Mouse (Mus musculus) megakaryocyte, adult 5-6 weeks (primary cell): ENCODE data around the gene Vmn1r130. TPM values are rescaled to one million over a fixed set of nuclear protein-coding genes. Genes with fewer than 3 reads are reported as not detected.
"Not testable (repeated sequence)": the region's sequence is repeated elsewhere in the genome, so short reads cannot be mapped to it uniquely, and the experiment has no call there.

ENCODE experiments used
- ATAC-seq: 2 replicates; pipeline ENCODE4 v1.8.0; 2016; ENCODE audit warnings: mild to moderate bottlenecking, inconsistent platforms; ENCODE audit not compliant: poor library complexity, severe bottlenecking
- total RNA-seq, 2 experiments: library from RNA; stranded (forward) in 1 of 2; stranded (reverse) in 1 of 2; fragments of 153-499, 151-499 nt in 1 of 2; fragments of 221-1000, 200-1000 nt in 1 of 2; gene quantifications; 2 replicates each; pipeline versions ENCODE4 v1.2.3 to v1.2.4; 2015 to 2017

Vmn1r130 gene
- total RNA-seq (2015) (not detected in 2 replicates), total RNA-seq (2017) (not detected in 2 replicates)

DNA sequence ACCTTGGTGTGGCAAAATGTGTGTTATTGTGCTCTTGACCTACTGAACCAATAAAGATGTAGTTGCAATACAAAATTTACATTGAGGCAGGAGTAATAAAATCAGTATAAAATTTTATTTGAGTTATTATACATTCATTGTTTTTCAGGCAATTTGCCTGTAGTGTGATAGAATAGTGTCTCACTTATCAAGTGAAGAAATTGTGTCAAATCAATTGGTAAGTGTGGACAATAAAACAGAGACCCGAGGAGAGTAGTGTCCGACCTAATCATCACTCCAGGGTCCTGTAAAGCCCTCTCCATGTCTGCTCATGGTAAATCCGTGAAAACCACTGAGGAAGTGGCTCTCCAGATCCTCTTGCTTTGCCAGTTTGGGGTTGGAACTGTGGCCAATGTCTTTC, at the start of gene Vmn1r130:
Gene Vmn1r130 (plus strand): TSS at position 301 of the 400 bp plus-strand sequence.
- ATAC-seq: not testable (repeated sequence)

DNA sequence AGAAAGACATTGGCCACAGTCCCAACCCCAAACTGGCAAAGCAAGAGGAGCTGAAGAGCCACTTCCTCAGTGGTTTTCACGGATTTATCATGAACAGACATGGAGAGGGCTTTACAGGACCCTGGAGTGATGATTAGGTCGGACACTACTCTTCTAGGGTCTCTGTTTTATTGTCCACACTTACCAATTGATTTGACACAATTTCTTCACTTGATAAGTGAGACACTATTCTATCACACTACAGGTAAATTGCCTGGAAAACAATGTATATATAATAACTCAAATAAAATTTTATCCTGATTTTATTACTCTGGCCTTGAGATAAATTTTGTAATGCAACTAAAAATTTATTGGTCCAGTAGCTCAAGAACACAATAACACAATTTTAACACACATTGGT, 34.4 kb downstream of the Vmn1r130 start, which contains the start of gene Vmn1r131:
Gene Vmn1r131 (minus strand): TSS at position 101 of the 400 bp plus-strand sequence.
- ATAC-seq: not testable (repeated sequence)

Other genes with a start within 250 kb of the Vmn1r130 start
- not detected in 2 replicates for gene Vmn1r125, start 239.6 kb upstream of the Vmn1r130 start, total RNA-seq (2015)
- gene Vmn1r125, start 239.6 kb upstream of the Vmn1r130 start, total RNA-seq (2017): not detected in 2 replicates
- gene Vmn1r126, start 210.3 kb upstream of the Vmn1r130 start, total RNA-seq (2015): not detected in 2 replicates
- not detected in 2 replicates for gene Vmn1r126, start 210.3 kb upstream of the Vmn1r130 start, total RNA-seq (2017)
- not detected in 2 replicates for gene Vmn1r127, start 191.9 kb upstream of the Vmn1r130 start, total RNA-seq (2015)
- gene Vmn1r127, start 191.9 kb upstream of the Vmn1r130 start, total RNA-seq (2017): not detected in 2 replicates
- gene Vmn1r128, start 162.4 kb upstream of the Vmn1r130 start, total RNA-seq (2015): not detected in 2 replicates
- not detected in 2 replicates for gene Vmn1r128, start 162.4 kb upstream of the Vmn1r130 start, total RNA-seq (2017)
- gene Vmn1r129, start 150.5 kb upstream of the Vmn1r130 start, total RNA-seq (2015): not detected in 2 replicates
- gene Vmn1r129, start 150.5 kb upstream of the Vmn1r130 start, total RNA-seq (2017): not detected in 2 replicates
- gene Gm6882, start 79.0 kb upstream of the Vmn1r130 start, total RNA-seq (2015): not detected in 2 replicates
- gene Gm6882, start 79.0 kb upstream of the Vmn1r130 start, total RNA-seq (2017): not detected in 2 replicates
- not detected in 2 replicates for gene Vmn1r131, start 34.3 kb downstream of the Vmn1r130 start, total RNA-seq (2015)
- not detected in 2 replicates for gene Vmn1r131, start 34.3 kb downstream of the Vmn1r130 start, total RNA-seq (2017)
- not detected in 2 replicates for gene Vmn1r132, start 102.3 kb downstream of the Vmn1r130 start, total RNA-seq (2015)
- gene Vmn1r132, start 102.3 kb downstream of the Vmn1r130 start, total RNA-seq (2017): not detected in 2 replicates
- gene Gm4175, start 249.7 kb downstream of the Vmn1r130 start, total RNA-seq (2015): not detected in 2 replicates
- not detected in 2 replicates for gene Gm4175, start 249.7 kb downstream of the Vmn1r130 start, total RNA-seq (2017)